Mouse (Mus musculus) layer of hippocampus, adult 18-20 months (tissue): Measurements from ENCODE around the gene Gm4858. TPM values are rescaled to one million over a fixed set of nuclear protein-coding genes. Genes with fewer than 3 reads are reported as not detected.
"Not testable (repeated sequence)": the region's sequence is repeated elsewhere in the genome, so short reads cannot be mapped to it uniquely, and the experiment has no call there.

Source experiments
- DNase-seq, 2 experiments: peaks; one replicate each; pipeline ENCODE4 v3.0.0; 2022; ENCODE audit warnings: low spot score in 2 of 2
- long read RNA-seq: library from polyadenylated mRNA; stranded (forward); transcript quantifications from one replicate; pipeline ENCODE4 v2.0.0, GENCODE M21; 2021
- total RNA-seq, 2 experiments: library from RNA; stranded (reverse); gene quantifications; 2 replicates each; pipeline ENCODE4 v1.2.3; 2021

Gene Gm4858
- total RNA-seq: not detected
- long read RNA-seq: 0 reads

GRCm38 (mm10) chr3:93068523-93068922, at the start of gene Gm4858:
Gm4858 (plus strand) TSS chr3:93068823.
- not testable (repeated sequence) for DNase-seq

GRCm38 (mm10) chr3:93018960-93019359, 49.7 kb upstream of the Gm4858 start, which contains the start of gene Lce1m:
Lce1m (minus strand) TSS chr3:93019060.
- DNase-seq: no peak

- DNase-seq: no peak
These were observed 47.5 kb upstream of the Gm4858 start for GRCm38 (mm10) chr3:93021171-93021570.

- no peak for DNase-seq
These were observed 45.0 kb upstream of the Gm4858 start for GRCm38 (mm10) chr3:93023411-93024184.

- DNase-seq: no peak
These were observed 43.1 kb upstream of the Gm4858 start for GRCm38 (mm10) chr3:93025486-93025885.

GRCm38 (mm10) chr3:93031450-93031849, 37.2 kb upstream of the Gm4858 start:
- DNase-seq: peak in 1 of 2 experiments; percentile 67

GRCm38 (mm10) chr3:93050182-93050581, 18.4 kb upstream of the Gm4858 start:
- no peak for DNase-seq

- no peak for DNase-seq
These were observed 15.7 kb upstream of the Gm4858 start for GRCm38 (mm10) chr3:93052826-93053474.

- DNase-seq: no peak
These were observed 18.0 kb downstream of the Gm4858 start for GRCm38 (mm10) chr3:93086631-93087030.

- DNase-seq: peak in 1 of 2 experiments; percentile 18
These were observed 25.0 kb downstream of the Gm4858 start for GRCm38 (mm10) chr3:93093581-93093980.

GRCm38 (mm10) chr3:93096447-93096846, 27.8 kb downstream of the Gm4858 start:
- no peak for DNase-seq

GRCm38 (mm10) chr3:93111668-93112067, 43.0 kb downstream of the Gm4858 start:
- peak in 1 of 2 experiments; percentile 10 for DNase-seq

- peak; percentile 25 to 73 for DNase-seq
These were observed 45.9 kb downstream of the Gm4858 start for GRCm38 (mm10) chr3:93114481-93114880.

GRCm38 (mm10) chr3:93119101-93119500, 50.5 kb downstream of the Gm4858 start:
- DNase-seq: no peak

Other genes with a start within 250 kb of the Gm4858 start
- not detected for gene Kprp, start 241.6 kb upstream of the Gm4858 start, total RNA-seq
- not detected for gene Lce1l, start 217.5 kb upstream of the Gm4858 start, total RNA-seq
- gene 2310050C09Rik, start 198.6 kb upstream of the Gm4858 start, total RNA-seq: not detected
- gene Lce3a, start 142.6 kb upstream of the Gm4858 start, total RNA-seq: not detected
- not detected for gene Lce3b, start 135.8 kb upstream of the Gm4858 start, total RNA-seq
- not detected for gene Lce3c, start 124.3 kb upstream of the Gm4858 start, total RNA-seq
- not detected for gene Lce3d, start 111.4 kb upstream of the Gm4858 start, total RNA-seq
- not detected for gene Lce3e, start 101.8 kb upstream of the Gm4858 start, total RNA-seq
- not detected for gene Lce3f, start 76.6 kb upstream of the Gm4858 start, total RNA-seq
- not detected for gene Crct1, start 53.1 kb upstream of the Gm4858 start, total RNA-seq
- not detected for gene Lce1m, start 49.8 kb upstream of the Gm4858 start, total RNA-seq
- not detected for gene Crnn, start 76.0 kb downstream of the Gm4858 start, total RNA-seq
- gene Flg2, start 128.5 kb downstream of the Gm4858 start, total RNA-seq: not detected
- not detected for gene Flg, start 204.7 kb downstream of the Gm4858 start, total RNA-seq